Mouse (Mus musculus) adrenal gland, postnatal 36 days (tissue): ENCODE data around the gene Fcor. TPM values are rescaled to one million over a fixed set of nuclear protein-coding genes. Genes with fewer than 3 reads are reported as not detected.

Source experiments
- DNase-seq, 2 experiments: peaks; one replicate each; pipeline ENCODE4 v3.0.0; 2021; ENCODE audit warnings: mixed read lengths in 1 of 2
- long read RNA-seq, 2 experiments: library from polyadenylated mRNA; stranded (forward); transcript quantifications; one replicate each; pipeline ENCODE4 v2.0.0; 2021; ENCODE audit warnings: borderline sequencing depth in 2 of 2
- total RNA-seq, 2 experiments: library from RNA; stranded (reverse); gene quantifications; 2 replicates each; pipeline ENCODE4 v1.2.3; 2021

Gene Fcor
- 10 to 100 TPM; 46.7 to 70.7 TPM for total RNA-seq
- long read RNA-seq, experiment 1, transcript Fcor-201 (2 exons, 392 nt): major isoform, 34 of 35 reads
- long read RNA-seq, experiment 1, partial matches to known transcripts: 1 of 35 reads
- long read RNA-seq, experiment 1, other reads (novel, unspliced or antisense): 0 of 35 reads
- long read RNA-seq, experiment 2, transcript Fcor-201 (2 exons, 392 nt): major isoform, 28 of 29 reads
- long read RNA-seq, experiment 2, partial matches to known transcripts: 0 of 29 reads
- long read RNA-seq, experiment 2, other reads (novel, unspliced or antisense): 1 of 29 reads

- peak; percentile 86 to 90 for DNase-seq
Measured at GRCm38 (mm10) chr8:3671980-3672491, at the start of gene Fcor. Gene Fcor, minus strand, starts transcription at chr8:3672362.

DNA sequence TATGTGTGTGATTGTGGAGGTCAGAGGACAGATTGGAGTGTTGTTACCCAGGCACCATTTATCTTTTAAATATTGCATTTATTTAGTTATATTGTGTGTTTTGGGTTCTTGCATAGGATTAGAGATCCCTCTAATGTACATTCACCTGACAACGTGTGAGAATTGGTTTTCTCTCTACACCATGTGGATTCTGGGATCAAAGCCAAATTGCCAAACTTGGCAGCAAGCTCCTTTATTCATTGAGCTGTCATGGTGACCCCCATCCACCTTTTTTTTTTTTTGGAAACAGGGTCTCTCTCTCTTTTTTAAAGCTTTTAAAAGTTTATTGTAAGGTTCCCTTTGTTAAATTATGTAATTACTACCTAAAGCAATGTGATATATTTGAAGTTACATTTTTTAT lies 48.9 kb upstream of the Fcor start:
- DNase-seq: no peak

DNA sequence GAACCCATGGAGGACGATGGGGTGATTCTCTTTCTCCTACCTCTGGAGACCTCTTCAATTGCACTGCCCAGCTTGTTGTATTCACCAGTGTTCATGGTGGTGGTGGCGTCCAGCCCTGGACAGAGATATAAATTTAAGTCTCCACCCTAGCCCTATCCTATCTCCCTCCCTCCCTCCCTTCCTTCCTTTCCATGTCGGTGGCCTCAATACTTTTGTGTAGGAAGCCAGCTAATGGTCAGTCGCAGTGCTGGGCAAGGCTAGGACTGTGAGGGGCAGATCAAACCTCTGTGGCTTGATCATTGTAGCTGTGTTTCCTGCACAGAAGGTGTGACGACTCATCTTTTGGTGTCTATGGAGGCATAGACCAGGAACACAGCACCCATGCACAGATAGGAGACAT lies 48.4 kb upstream of the Fcor start, which contains the start of gene Clec4g:
TSS of gene Clec4g (minus strand) at position 101 of the 400 bp plus-strand sequence.
- no peak for DNase-seq

- peak; percentile 75 to 81 for DNase-seq
Measured at GRCm38 (mm10) chr8:3718559-3718958, 46.4 kb upstream of the Fcor start.

DNA sequence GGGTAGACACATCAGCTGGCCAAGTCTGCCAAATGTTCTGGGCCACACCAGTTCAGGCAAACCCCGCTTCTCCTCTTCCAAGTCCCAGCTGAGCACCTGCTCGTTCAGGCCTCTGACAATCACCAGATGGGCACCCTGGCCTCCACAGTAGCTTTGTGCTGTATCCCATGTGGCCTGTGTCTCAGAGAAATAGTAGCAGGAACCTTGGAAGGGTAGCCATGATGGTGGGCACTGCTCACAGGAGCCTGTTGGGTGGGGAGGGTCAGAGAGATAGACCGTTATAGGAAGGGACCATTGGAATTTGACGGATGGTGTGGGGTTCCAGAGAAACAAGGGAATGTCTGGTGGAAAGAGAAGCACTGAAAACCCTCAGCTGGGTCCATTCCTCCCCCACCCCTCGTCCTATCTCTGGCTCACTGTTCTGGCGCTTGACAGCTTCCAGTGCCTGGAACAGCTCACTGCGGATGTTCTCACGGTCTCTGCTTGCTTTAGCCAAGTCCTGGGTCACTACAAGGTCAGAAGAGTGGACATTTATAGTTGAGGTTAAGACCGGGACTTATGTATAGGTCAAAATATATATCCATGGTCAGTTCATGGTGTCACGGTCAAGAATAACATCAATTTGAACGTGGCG lies 45.3 kb upstream of the Fcor start:
- no peak for DNase-seq

GRCm38 (mm10) chr8:3711646-3712045 lies 39.5 kb upstream of the Fcor start:
- DNase-seq: no peak

DNA sequence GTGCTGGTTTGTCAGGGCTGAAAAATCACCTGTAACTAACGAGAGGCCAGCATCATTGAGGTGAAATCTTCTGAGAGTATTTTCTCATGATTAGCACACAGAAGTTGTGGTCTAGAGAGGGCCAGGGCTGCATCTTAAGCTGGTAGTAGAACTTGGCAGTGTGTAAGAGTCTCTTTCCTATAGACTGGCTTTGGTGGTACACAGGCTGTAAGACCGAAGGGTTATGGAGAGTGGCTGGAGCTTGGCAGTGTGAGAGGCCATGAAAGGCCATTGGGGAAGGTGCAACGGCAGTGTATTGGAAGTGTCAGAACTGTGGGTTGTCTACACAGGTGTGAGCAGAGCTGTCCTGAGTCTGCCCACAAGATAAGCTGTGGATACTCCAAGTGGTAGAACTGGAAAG lies 38.1 kb upstream of the Fcor start:
- DNase-seq: no peak

DNA sequence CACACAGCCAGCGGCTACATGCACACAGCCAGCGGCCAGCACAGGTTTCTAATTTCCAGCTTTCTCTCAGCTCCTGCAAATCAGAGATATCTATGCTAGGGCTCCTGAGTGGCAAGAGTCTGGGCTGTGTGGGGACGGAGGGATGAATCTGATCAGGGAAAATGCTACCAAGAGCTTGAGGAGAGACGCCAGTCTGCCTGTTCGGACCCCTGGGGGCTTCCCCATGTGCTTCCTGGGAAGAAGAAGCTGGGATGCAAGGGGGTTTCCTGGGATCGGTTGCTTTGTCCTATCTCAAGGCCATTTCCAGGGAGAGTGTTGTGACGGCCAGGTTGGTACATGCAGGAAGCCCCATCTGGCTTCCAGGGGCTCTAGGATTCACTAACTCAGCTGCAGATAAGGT lies 35.4 kb upstream of the Fcor start:
- no peak for DNase-seq

GRCm38 (mm10) chr8:3705711-3706110 lies 33.5 kb upstream of the Fcor start:
- DNase-seq: peak; percentile 12 to 37

- no peak for DNase-seq
Measured at GRCm38 (mm10) chr8:3701491-3701890, 29.3 kb upstream of the Fcor start.

- DNase-seq: no peak
Measured at GRCm38 (mm10) chr8:3694121-3694520, 22.0 kb upstream of the Fcor start, which contains the start of gene Fcer2a. Gene Fcer2a, minus strand, starts transcription at chr8:3694175.

GRCm38 (mm10) chr8:3690774-3691173 lies 18.6 kb upstream of the Fcor start:
- no peak for DNase-seq

- DNase-seq: no peak
Measured at GRCm38 (mm10) chr8:3687537-3687936, 15.4 kb upstream of the Fcor start.

DNA sequence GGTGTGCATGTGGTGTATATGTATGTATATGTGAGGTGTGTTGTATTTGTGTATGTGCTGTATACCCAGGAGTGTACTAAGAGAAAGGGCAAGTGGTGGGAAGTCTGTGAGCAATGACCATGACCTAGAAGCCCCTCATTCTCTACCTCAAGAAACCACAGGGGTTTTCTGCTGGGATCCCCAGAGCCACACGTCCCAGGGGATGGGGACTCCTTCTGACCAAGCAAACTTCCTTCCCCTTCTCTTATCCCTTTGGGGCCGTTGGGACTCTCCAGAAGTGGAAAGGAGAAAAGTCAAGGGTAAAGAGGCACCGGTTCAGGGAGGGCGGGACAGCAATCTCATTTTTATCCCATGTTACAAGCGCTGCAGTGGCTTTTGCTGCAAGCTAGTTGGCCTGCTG lies 13.3 kb upstream of the Fcor start:
- no peak for DNase-seq

- no peak for DNase-seq
Measured at GRCm38 (mm10) chr8:3684530-3684929, 12.4 kb upstream of the Fcor start.

DNA sequence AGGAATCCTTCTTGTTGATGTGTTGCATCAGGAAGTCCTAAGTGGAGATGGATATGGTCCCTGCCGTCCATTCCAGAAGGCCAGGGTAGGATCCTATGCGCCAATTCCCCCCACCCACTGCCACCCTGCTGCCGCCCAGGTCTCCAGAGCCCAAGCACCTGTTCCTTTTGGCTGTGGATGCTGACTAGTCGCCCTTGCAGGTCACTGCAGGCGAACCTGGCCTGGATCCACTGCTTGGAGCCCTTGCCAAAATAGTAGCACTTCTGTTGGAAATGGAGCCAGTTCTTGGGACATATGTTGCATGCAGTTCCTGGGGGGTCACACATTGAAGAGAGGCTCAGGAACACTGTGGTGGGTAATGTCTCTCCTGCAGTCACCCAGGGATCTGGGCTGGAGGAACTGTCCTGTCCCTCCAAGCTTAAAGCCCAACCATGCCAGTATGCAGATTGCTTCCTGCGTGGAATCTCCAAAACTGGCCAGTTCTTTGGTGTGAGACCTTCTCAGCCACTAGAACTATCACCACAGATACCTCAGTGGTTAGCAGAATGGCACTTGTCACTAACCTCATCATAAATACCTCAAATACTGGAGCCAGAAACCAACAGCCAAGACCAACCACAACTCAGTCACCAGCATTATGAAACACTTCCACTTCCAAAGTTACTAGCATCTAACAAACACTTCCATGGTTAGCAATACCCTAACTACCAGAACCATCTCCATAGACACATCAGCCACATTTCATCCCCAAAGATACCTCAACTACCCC lies 11.4 kb upstream of the Fcor start:
- DNase-seq: peak in 1 of 2 experiments; percentile 21

DNA sequence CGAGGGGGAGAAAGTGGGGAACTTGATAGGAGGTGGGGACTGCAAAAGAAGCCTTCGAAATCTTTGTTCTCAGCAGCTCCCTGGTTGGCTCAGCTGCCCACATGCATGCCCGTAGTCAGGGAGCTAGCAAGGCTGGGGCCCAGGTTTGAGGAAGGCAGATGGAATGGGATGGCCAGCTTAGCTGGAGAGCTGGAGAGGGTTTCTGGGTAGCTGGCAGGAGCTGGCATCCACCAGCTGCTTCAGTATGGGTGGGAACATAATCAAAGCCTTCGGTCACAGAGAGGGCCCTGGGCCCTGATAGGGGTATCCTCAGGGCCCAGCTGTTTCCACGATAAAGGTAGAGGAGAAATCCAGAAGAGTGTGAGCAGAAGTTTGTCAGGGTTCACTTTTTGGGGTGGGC lies 10.3 kb upstream of the Fcor start:
- DNase-seq: no peak

- DNase-seq: no peak
Measured at GRCm38 (mm10) chr8:3679656-3680055, 7.5 kb upstream of the Fcor start.

DNA sequence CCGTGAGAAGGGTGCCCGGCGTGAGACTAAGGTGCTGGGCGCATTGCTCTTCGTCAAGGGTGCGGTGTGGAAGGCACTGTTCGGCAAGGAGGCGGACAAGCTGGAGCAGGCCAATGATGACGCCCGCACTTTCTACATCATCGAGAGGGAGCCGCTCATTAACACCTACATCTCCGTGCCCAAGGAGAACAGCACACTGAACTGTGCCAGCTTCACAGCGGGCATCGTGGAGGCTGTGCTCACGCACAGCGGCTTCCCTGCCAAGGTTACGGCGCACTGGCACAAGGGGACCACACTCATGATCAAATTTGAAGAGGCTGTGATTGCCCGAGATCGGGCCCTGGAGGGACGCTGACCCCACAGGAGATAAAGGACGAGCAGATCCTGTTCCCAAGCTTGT lies 7.1 kb upstream of the Fcor start:
- DNase-seq: no peak

- DNase-seq: no peak
Measured at GRCm38 (mm10) chr8:3678831-3679230, 6.7 kb upstream of the Fcor start.

DNA sequence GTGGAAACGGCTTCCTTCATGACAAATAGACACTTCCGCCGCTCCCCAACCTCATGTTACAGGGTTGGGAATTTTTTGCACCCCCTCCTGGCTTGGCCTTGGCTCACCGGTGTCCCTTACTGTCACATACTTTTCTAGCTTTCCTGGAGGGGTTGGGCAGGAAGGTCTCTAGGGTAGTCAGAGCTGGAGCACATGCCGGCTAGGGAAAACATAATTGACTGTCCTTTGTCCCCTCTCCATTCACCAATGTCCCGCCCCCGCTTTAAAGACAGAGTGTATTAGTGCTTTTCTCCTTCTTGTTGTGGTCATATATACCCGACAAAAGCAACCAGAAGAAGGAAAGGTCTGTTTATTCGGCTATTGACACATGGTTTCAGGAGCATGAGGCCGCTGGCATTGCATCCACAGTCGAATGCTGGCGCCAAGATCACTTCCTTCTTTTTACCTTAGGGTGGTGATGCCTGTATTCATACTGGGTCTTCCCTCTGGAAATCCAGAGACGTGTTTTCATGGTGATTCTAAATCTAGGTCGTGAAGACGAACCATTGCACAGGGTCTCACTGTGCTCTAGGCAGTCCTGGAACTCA lies 4.9 kb upstream of the Fcor start:
- DNase-seq: peak; percentile 37 to 38
